Mouse (Mus musculus) G1E (cell line): ENCODE results near the gene Slc25a41.

ENCODE experiments used
- CTCF ChIP-seq: IDR thresholded peaks from 2 replicates; pipeline ENCODE4 v1.5.1; 2012; ENCODE audit warnings: low read depth, low read length, inconsistent platforms, mixed read lengths
- GATA1 ChIP-seq: IDR thresholded peaks from 2 replicates; pipeline ENCODE4 v1.6.1; 2012; ENCODE audit warnings: borderline replicate concordance, low read length, inconsistent platforms, mixed read lengths
- TAL1 ChIP-seq: conservative IDR thresholded peaks from 2 replicates; pipeline ENCODE4 v1.6.1; 2012; ENCODE audit warnings: low read depth, low read length, inconsistent platforms, mixed read lengths

DNA sequence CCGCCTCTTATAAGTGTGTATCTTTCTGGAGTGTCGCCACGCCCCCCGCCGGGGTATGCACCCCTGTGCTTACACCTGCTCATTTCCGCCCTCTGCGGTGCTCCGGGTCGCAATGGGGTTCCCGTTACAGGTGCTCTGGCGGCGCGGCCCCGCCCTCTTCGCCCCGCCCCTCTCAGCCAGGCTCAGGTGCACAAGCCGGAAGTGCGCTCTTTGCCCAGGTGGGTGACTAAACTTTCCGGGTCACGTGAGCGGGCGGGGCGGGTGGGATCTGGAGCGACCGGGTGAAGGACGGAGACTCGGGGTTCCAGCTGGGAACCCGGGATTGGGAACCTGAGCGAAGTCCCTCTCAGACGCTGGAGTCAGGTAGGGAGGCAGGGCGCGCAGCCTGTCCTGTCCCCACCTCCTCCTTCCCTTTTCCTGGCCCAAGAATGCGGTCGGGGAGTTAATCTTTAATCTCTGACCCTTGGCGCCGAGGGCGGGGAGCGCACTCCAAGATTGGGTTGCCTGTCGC lies 20.6 kb upstream of the Slc25a41 start:
- TF ChIP-seq GATA1 (no peak), CTCF (no peak), TAL1 (no peak)
